Mouse (Mus musculus) hindbrain, embryonic 15.5 days (tissue): ENCODE results near the gene Fam102b. TPM values are rescaled to one million over a fixed set of nuclear protein-coding genes. Genes with fewer than 3 reads are reported as not detected.
A peak's percentile ranks its signal among the peaks of the same experiment; 100 is the strongest.

Source experiments
- ATAC-seq: fragments of 200-750 bp; cut with Nextera tagmentation; 2 replicates; pipeline ENCODE4 v1.8.0; 2017; ENCODE audit warnings: low read depth, moderate number of reproducible peaks, moderate TSS enrichment; ENCODE audit not compliant: low FRiP score
- H3K27ac ChIP-seq: fragments of 300-500 bp; sonication (generic); replicated peaks from 2 replicates; pipeline ENCODE4 v1.5.1; 2015; ENCODE audit warnings: mild to moderate bottlenecking, inconsistent platforms
- H3K27me3 ChIP-seq: fragments of 300-500 bp; sonication (generic); 2 replicates; pipeline ENCODE4 v1.6.1; 2015; ENCODE audit warnings: control low read depth, inconsistent platforms
- H3K36me3 ChIP-seq: fragments of 300-500 bp; sonication (generic); 2 replicates; pipeline ENCODE4 v1.6.1; 2015; ENCODE audit warnings: control low read depth, inconsistent platforms
- H3K4me1 ChIP-seq: fragments of 300-500 bp; sonication (generic); replicated peaks from 2 replicates; pipeline ENCODE4 v1.6.1; 2015; ENCODE audit warnings: control low read depth, inconsistent platforms
- H3K4me2 ChIP-seq: fragments of 300-500 bp; sonication (generic); 2 replicates; pipeline ENCODE4 v1.6.1; 2015; ENCODE audit warnings: moderate library complexity, mild to moderate bottlenecking, inconsistent platforms
- H3K4me3 ChIP-seq: fragments of 300-500 bp; sonication (generic); 2 replicates; pipeline ENCODE4 v1.5.1; 2015; ENCODE audit warnings: mild to moderate bottlenecking, inconsistent platforms
- H3K9ac ChIP-seq: fragments of 300-500 bp; sonication (generic); 2 replicates; pipeline ENCODE4 v1.6.1; 2015; ENCODE audit warnings: inconsistent platforms
- H3K9me3 ChIP-seq: fragments of 300-500 bp; sonication (generic); 2 replicates; pipeline ENCODE4 v1.6.1; 2016; ENCODE audit warnings: control low read depth, inconsistent platforms
- WGBS: fragments of 180-500 bp; shearing (Covaris S2); methylation state at CpG from one replicate; pipeline ENCODE4 v1.1.7; 2015; 5-methylcytosine and 5-hydroxymethylcytosine counted together
- polyA plus RNA-seq: library from polyadenylated mRNA; unstranded; fragments of >200 nt; fragmentation: Nextera tagmentation; extraction: Ambion mirVana; gene quantifications from 2 replicates; pipeline ENCODE4 v1.2.1, GENCODE M21; 2015

Fam102b gene
- polyA plus RNA-seq, 1 experiment from 2014 or later: 25.6 TPM

DNA sequence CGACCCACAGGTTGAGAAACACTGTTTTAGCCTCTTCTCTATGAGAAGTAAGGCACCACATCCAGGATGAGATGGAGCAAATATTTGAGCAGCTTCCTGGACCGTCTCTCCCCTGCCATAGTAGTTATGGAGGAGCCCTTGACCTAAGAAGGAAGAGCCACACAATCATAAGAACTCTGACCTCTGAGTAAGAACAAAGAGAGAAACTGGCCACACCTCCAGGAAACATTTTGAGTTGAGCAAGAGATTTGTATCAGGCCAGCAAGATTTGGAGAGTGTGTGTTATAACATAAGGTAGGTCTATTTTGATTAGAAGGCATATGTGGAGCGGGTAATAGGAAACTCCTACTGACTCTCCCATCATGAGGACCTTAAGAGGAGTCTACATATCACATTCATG, 4.2 kb upstream of the Fam102b start:
- H3K4me1 ChIP-seq: 0 out of 2 replicates have a peak, but pooled peaks cover 5% of the 10 kb centered on the region
- H3K27me3 ChIP-seq: no peaks in the 10 kb centered on the region
- no peak for ATAC-seq
- 92% methylated on average over 3 of the region's 3 CpGs for WGBS
- no peak overlapping the region for H3K9ac ChIP-seq
- H3K36me3 ChIP-seq: no peaks in the 10 kb centered on the region
- no peak overlapping the region for H3K27ac ChIP-seq
- no peak overlapping the region for H3K4me3 ChIP-seq
- H3K4me2 ChIP-seq: no peak overlapping the region
- no peaks in the 10 kb centered on the region for H3K9me3 ChIP-seq

DNA sequence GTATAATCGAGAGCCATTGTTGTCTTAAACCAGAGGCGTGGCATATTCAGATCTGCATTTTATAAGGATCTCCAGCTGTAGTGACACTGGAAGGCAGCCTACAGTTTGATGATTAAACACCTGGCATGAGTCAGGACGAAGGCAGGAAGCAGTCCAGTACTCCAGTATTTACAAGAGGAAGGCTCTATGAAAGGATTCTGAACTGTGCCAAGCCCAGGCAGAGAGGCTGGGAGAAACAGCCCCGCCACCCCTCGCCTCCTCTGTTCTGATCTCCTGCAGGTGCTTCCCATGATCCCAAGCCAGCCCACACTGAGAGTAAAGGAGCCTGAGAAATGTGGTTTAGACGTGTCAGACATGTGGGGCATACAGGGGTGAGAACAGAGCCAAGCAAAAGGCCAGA, 3.4 kb upstream of the Fam102b start:
- Histone ChIP-seq H3K9me3 (no peaks in the 10 kb centered on the region), H3K4me1 (peaks cover 12% of the 10 kb centered on the region), H3K9ac (no peak overlapping the region), H3K4me2 (no peak overlapping the region), H3K27me3 (no peaks in the 10 kb centered on the region), H3K4me3 (no peak overlapping the region), H3K36me3 (no peaks in the 10 kb centered on the region), H3K27ac (no peak overlapping the region)
- WGBS: 60% methylated on average over 6 of the region's 6 CpGs
- ATAC-seq: no peak

DNA sequence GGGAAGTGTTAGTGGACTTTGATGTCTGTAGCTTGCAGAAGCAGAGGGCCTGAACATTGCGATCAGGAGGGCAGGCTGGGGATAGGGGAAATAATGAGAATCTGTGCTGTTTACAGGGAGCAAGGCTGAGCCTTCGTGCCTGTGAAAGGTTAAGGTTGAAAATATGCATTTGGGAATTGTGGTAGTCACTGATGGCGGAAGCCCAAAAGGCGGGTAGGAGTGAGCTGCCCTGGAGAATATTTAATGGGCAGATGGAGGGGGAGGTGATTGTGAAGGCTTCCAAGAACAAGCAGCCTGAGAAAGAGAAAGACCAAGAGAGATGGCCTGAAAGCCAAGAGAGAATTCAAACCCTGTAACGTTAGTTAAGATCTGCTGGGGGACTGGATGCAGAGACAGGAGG, 2.3 kb upstream of the Fam102b start:
- no peak for ATAC-seq
- H3K36me3 ChIP-seq: no peaks in the 10 kb centered on the region
- no peaks in the 10 kb centered on the region for H3K9me3 ChIP-seq
- no peak overlapping the region for H3K9ac ChIP-seq
- no peaks in the 10 kb centered on the region for H3K27me3 ChIP-seq
- WGBS: 48% methylated on average over 5 of the region's 5 CpGs
- H3K4me3 ChIP-seq: no peak overlapping the region
- no peak overlapping the region for H3K27ac ChIP-seq
- H3K4me2 ChIP-seq: no peak overlapping the region
- peaks cover 24% of the 10 kb centered on the region for H3K4me1 ChIP-seq

DNA sequence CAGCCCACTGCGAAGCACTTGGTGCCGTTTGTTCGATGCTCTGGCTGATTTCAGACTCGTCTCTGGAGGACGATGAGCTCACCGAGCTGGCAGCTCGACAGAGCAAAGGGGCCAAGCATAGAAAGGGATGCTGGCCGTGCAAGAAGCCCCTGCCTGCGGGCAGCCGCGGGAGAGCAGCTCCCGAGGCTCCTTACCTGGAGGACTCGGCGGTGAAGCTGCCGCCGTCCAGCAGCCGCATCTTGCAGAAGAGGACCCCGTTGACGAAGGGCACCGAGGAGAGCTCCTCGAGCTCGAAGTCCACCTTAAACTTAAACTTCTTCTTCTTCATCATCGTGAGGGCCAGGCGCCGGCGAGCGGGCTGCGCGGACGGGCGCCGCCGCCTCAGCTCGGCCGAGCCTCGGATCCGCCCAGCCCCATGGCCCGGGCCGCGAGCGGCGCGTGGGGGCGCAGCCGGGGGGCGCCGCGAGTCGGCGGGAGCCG, 376 bp downstream of the Fam102b start:
- under 1% methylated on average over 50 of the region's 51 CpGs for WGBS
- H3K4me2 ChIP-seq: peak overlapping the region; percentile 78

DNA sequence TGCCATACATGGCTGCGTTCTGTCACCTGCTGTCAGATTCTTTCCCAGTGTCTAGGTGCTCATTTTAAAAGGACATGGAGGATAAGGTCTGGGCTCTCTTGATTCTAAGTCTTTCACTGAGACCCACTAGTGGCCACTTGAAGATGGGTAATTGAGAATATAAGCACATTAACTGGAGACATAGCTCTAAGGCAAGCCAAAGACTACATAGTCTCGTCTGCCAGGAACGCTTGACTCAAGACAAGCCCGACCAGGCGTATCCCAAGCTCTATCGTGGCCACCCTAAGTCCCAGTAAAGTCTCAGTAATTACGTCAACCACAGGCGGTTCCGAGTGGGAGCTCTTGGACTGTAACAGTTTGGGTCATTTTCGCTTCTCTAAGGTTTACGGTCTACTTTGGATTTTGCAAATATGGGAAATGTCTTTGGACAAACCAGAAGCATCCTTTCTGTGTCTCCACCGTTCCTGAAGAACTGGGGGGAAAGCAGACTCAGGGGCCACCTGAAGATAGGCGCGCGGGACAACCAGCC, 881 bp downstream of the Fam102b start:
- WGBS: 7% methylated on average over 15 of the region's 15 CpGs
- peak; percentile 27; the same call in 1 of the 2 replicates for ATAC-seq
- no peaks in the 10 kb centered on the region for H3K36me3 ChIP-seq

More for the DNA sequence above, 376 bp downstream of the Fam102b start:
- Histone ChIP-seq H3K27ac (peak overlapping the region; percentile 91), H3K36me3 (no peaks in the 10 kb centered on the region), H3K9ac (peak overlapping the region; percentile 83), H3K9me3 (no peaks in the 10 kb centered on the region), H3K4me3 (peak overlapping the region; percentile 91), H3K4me1 (peaks cover 40% of the 10 kb centered on the region), H3K27me3 (no peaks in the 10 kb centered on the region)
- peak; percentile 83 for ATAC-seq

DNA sequence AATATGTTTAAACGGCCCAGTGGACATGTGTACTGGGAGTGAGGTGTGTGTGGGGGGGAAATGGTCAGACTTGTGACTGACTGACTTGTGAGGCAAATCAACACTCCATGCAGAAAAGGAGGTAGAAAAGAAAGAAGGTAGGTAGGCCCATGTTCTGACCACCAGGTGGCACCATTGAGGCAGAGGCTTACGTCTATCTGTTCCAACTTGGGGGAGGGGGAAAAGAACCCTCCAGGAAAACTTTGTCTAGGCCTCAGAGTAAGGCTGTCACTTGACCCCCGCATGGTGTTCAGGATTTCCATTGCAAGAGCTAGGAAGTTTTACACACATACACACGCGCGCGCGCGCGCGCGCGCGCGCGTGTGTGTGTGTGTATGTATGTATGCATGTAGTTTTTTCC, 1.8 kb downstream of the Fam102b start:
- Histone ChIP-seq H3K9ac (no peak overlapping the region), H3K27ac (no peak overlapping the region), H3K9me3 (no peaks in the 10 kb centered on the region), H3K36me3 (no peaks in the 10 kb centered on the region), H3K4me2 (peak overlapping the region; percentile 78), H3K27me3 (no peaks in the 10 kb centered on the region), H3K4me1 (peaks cover 40% of the 10 kb centered on the region), H3K4me3 (peak overlapping the region; percentile 91)
- 11% methylated on average over 16 of the region's 16 CpGs for WGBS
- ATAC-seq: peak; percentile 32

More for the DNA sequence above, 881 bp downstream of the Fam102b start:
- peaks cover 40% of the 10 kb centered on the region for H3K4me1 ChIP-seq
- H3K4me3 ChIP-seq: peak overlapping the region; percentile 91
- peak overlapping the region; percentile 83 for H3K9ac ChIP-seq
- H3K4me2 ChIP-seq: peak overlapping the region; percentile 78
- H3K27ac ChIP-seq: peak overlapping the region; percentile 91
- no peaks in the 10 kb centered on the region for H3K9me3 ChIP-seq
- no peaks in the 10 kb centered on the region for H3K27me3 ChIP-seq

DNA sequence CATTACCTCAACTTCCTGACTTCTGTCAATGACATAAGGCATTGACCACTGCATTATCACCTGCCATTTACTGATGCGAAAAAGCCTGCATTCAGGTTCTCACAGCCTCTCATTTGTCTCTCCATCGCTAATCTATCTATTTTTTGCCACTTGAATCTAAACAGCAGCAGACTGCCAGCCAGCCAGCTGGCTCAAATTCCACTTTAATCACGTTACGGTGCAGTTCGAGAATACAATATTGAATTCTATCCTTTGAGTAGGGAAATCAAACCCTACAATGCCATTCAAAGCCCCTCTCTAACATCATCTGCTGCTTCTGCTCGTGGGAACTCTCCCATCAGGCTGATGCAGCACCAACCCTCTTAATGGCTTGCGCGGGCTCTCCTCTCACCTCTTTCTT, 4.3 kb downstream of the Fam102b start:
- peak overlapping the region; percentile 21; the same call in 1 of the 2 replicates for H3K4me2 ChIP-seq
- 52% methylated on average over 8 of the region's 8 CpGs for WGBS
- ATAC-seq: no peak
- H3K9ac ChIP-seq: no peak overlapping the region
- H3K27me3 ChIP-seq: no peaks in the 10 kb centered on the region
- no peaks in the 10 kb centered on the region for H3K9me3 ChIP-seq
- H3K36me3 ChIP-seq: no peaks in the 10 kb centered on the region
- peaks cover 40% of the 10 kb centered on the region for H3K4me1 ChIP-seq
- H3K27ac ChIP-seq: no peak overlapping the region
- no peak overlapping the region for H3K4me3 ChIP-seq

DNA sequence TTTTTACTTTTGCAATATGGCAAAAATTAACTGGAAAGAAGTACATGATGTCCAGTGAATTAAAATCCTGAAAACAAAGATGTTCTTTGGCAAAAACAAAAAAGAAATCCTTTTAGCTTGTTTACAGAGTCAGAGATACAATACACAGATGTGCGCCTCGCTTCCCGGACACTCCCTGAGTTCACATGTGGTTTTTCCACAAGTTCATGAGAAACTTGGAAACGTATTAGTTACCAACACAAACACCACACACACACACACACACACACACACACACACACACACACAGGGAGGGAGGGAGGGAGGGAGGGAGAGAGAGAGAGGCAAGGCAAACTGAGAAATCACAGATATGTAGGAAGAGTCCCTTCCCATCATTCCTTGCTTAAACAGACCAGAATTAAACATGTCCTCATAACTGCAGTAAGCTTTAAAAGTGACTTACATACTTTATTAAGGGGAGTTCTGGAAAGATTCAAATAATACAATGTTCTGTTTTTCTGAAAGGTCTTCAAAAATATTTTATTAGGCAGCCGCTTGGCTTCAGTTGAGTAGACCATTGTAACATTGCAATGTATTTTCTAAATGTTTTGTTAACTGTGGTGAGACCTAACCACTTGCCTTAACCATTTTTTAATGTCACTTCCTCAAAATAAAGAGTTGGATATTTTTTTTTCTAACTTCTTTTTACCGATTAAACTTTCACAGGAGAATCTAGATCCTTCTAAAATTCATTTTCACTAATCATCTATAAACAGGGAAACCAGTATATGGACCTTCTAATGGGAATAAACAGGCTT, 5.5 kb downstream of the Fam102b start:
- Histone ChIP-seq H3K9ac (no peak overlapping the region), H3K4me2 (no peak overlapping the region), H3K9me3 (no peaks in the 10 kb centered on the region), H3K27me3 (no peaks in the 10 kb centered on the region), H3K36me3 (no peaks in the 10 kb centered on the region), H3K4me3 (no peak overlapping the region), H3K4me1 (peaks cover 37% of the 10 kb centered on the region), H3K27ac (no peak overlapping the region)
- ATAC-seq: no peak
- 83% methylated on average over 6 of the region's 6 CpGs for WGBS

DNA sequence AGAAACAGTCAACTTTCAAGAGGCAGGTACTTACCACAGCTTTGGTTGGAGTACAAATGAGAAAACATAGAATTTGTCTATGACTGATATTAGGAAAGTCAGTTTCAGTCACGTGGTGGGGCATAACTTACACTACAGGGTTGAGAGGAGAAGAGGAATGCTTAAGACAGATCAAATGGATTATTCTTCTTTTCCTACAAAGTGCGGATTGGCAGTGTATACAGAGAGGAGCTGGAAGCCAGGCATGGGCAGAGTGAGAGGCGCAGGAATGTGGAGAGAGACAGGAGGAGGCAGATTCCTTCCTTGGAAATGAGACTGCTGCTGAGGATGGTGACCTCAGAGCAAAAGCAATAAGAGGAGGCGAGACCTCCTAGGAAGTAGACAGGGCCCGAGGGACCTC, 9.1 kb downstream of the Fam102b start:
- Histone ChIP-seq H3K27ac (no peak overlapping the region), H3K4me3 (no peak overlapping the region), H3K9ac (no peak overlapping the region), H3K9me3 (no peaks in the 10 kb centered on the region), H3K4me2 (no peak overlapping the region), H3K36me3 (no peaks in the 10 kb centered on the region), H3K27me3 (no peaks in the 10 kb centered on the region), H3K4me1 (peaks cover 6% of the 10 kb centered on the region)
- ATAC-seq: no peak
- 87% methylated on average over 5 of the region's 5 CpGs for WGBS

DNA sequence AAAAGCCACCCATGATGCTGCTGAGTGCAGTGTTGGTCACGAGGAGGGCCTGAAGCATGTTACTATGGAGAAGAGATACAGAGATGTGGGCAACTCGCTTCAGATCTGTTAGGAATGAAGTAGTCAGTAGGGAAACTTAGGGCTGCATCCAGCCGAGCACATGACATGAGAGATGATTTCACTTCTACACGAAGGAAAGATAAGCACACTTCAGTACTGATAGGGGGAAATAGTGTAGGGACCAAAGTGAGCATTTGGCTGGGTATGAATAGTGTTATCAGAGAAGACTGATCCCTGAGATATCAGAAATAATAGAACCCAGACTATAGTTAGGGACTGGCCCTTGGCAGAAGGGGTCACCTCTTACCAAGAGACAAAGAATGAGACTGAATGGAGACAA, 14.8 kb downstream of the Fam102b start:
- no peaks in the 10 kb centered on the region for H3K27me3 ChIP-seq

DNA sequence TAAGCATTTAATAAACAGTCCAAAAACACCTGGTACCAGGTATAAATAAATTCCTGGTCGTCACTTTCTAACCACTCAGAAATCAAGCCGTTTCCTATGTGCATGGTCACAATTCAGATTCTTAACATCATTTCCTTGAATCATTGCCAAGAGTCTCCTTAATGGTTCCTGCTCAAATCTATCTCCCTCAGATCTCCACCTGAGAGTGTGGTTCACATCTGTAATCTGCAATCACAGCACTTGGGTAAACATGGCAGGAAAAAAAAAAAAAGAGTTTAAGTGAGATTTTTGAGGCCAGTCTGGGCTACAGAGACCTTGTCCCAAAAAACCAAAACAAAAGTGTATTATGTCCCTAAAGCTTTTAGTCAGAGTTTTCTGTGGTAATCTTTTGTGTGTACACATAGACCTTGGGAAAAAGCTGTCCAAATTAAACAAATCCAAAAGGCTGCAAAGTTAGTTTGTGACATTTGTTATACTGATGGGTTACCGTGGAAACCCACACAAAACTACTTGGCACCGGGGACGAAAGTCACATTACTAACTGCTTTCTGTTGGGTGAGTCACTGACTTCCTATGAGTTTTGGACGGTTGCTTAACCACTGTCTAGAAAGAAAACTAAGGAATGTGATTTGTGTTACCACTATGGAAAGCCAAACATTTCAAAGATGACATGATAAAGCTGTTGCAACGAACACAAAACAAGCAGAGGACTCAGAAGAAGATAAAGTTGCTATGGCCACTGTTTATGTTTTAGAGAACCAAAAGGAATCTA, 16.7 kb downstream of the Fam102b start:
- H3K4me1 ChIP-seq: 0 out of 2 replicates have a peak, but pooled peaks cover 6% of the 10 kb centered on the region
- no peak for ATAC-seq
- no peaks in the 10 kb centered on the region for H3K36me3 ChIP-seq
- no peak overlapping the region for H3K4me2 ChIP-seq
- no peaks in the 10 kb centered on the region for H3K9me3 ChIP-seq
- H3K9ac ChIP-seq: no peak overlapping the region
- H3K4me3 ChIP-seq: no peak overlapping the region
- WGBS: 54% methylated on average over 7 of the region's 7 CpGs
- H3K27ac ChIP-seq: 0 out of 2 replicates have a peak overlapping the region, but pooled peaks have one; percentile 2
- no peaks in the 10 kb centered on the region for H3K27me3 ChIP-seq

More for the DNA sequence above, 14.8 kb downstream of the Fam102b start:
- no peaks in the 10 kb centered on the region for H3K9me3 ChIP-seq
- ATAC-seq: no peak
- no peaks in the 10 kb centered on the region for H3K36me3 ChIP-seq
- no peak overlapping the region for H3K27ac ChIP-seq
- WGBS: 83% methylated on average over 4 of the region's 4 CpGs
- H3K9ac ChIP-seq: no peak overlapping the region
- H3K4me3 ChIP-seq: no peak overlapping the region
- H3K4me1 ChIP-seq: 0 out of 2 replicates have a peak, but pooled peaks cover 6% of the 10 kb centered on the region
- no peak overlapping the region for H3K4me2 ChIP-seq

DNA sequence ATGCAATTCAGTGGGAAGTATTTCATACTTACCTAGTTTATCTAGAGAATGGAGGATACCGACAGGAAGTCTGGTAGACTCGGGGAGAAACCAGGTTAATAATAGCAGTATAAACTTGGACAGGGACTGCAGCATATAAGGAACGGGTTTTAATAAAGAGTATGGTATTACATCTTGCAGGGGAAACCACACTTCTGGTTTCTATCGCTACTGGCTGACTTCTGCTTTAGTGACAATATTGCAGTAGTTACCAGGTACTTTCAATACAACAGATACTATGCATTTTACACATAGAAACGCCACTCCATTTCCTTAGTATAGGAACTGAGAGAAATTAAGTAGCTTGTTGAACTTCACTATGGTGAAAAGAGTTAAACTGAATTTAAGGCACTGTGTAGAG, 19.2 kb downstream of the Fam102b start:
- Histone ChIP-seq H3K36me3 (no peaks in the 10 kb centered on the region), H3K9ac (no peak overlapping the region), H3K4me3 (no peak overlapping the region), H3K27me3 (no peaks in the 10 kb centered on the region), H3K4me2 (no peak overlapping the region), H3K9me3 (no peaks in the 10 kb centered on the region), H3K4me1 (0 out of 2 replicates have a peak, but pooled peaks cover 6% of the 10 kb centered on the region), H3K27ac (no peak overlapping the region)
- no peak for ATAC-seq
- WGBS: 95% methylated on average over 5 of the region's 5 CpGs
